Mouse (Mus musculus) brain, embryonic 18.5 days (tissue): ENCODE data around the gene Zfp575.

Experiments
- DNase-seq: peaks from one replicate; pipeline ENCODE4 v3.0.0-alpha.2; 2012; ENCODE audit warnings: low read depth, low spot score

Zfp575 gene

GRCm38 (mm10) chr7:24605561-24605960 is 18.1 kb upstream of the Zfp575 start:
- DNase-seq = no peak

- DNase-seq = peak; percentile 84
Measured at GRCm38 (mm10) chr7:24600941-24601597, 13.6 kb upstream of the Zfp575 start.

GRCm38 (mm10) chr7:24599211-24600067 is 12.0 kb upstream of the Zfp575 start:
- no peak for DNase-seq

GRCm38 (mm10) chr7:24598121-24598520 is 10.7 kb upstream of the Zfp575 start:
- no peak for DNase-seq

GRCm38 (mm10) chr7:24595464-24595863 is 8.0 kb upstream of the Zfp575 start:
- DNase-seq = no peak

GRCm38 (mm10) chr7:24594309-24594803 is 6.9 kb upstream of the Zfp575 start:
- DNase-seq = no peak

DNA sequence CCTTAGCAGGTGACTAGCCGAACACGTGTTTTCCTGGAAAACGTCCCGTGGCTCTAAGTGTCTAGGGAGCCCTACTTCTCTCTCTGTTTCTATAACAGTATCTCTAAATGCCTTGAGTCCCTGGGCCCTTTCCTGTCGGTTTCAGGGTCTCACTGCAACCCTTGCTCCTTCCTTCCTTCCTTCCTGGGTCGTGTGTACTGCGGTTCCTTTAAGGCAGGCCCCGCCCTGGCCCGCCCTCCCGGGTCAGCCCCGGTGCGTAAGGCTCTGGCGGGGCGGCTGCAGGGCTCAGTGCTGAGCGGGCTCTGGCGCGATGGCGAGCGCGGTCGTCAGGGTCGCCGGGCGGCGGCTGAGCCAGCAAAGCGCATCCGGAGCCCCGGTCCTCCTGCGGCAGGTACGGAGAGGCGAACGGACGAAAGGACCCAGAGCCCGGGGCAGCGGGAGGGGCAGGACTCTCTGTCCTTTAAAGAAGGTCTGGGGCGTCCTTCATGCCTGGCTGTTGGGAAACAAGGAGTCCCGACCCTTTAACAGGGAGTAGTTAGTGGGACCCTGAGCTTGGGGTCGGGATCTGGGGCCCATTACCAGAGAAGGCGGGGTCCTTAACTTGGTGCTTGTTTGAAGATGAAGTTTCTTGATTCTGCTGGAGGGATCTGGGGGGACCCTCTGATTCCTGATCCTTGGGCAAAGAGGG is 6.3 kb upstream of the Zfp575 start:
- DNase-seq = no peak

- no peak for DNase-seq
Measured at GRCm38 (mm10) chr7:24592781-24593180, 5.3 kb upstream of the Zfp575 start.

- DNase-seq = no peak
Measured at GRCm38 (mm10) chr7:24592163-24592562, 4.7 kb upstream of the Zfp575 start.

- DNase-seq = no peak
Measured at GRCm38 (mm10) chr7:24591735-24592134, 4.3 kb upstream of the Zfp575 start.

GRCm38 (mm10) chr7:24588336-24588735 is 895 bp upstream of the Zfp575 start:
- no peak for DNase-seq

DNA sequence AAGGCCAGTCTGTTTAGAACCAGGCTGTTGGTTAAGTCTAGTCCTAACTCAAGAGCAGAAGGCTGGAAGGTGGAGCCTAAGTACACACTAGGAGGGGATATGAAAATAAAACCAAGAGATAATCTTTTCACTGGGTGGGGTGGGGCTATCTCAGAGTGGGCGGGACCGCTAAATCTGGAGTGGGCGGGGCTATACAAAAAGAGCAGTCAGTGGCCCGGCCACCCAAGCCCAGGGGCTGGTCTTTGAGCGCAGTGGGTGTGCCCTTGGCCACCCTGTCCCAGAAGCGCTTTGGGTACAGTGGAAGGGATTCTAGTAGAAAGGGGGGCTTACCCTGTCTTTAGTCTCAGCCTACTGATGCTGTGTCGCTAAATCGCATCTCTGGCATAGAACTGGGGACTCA is 613 bp downstream of the Zfp575 start:
- no peak for DNase-seq

DNA sequence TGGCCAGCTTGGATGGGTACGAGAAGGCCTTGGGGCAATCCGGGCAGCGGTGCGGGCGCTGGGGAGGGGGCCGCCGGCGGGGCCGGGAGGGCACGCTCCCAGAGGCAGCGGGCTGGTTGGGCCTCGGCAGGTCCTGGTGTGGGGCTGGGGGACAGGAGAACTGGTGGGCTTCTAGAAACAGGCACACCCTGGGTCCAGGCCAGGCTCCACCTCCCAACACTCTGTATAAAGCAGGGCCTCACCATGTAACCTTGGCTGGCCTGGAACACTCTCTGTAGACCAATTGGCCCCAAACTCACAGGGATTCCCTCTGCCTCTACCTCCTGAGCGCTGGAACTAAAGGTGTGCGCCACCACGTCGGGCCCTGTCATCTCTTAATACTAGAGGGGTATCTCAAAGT is 1.4 kb downstream of the Zfp575 start:
- DNase-seq = no peak

DNA sequence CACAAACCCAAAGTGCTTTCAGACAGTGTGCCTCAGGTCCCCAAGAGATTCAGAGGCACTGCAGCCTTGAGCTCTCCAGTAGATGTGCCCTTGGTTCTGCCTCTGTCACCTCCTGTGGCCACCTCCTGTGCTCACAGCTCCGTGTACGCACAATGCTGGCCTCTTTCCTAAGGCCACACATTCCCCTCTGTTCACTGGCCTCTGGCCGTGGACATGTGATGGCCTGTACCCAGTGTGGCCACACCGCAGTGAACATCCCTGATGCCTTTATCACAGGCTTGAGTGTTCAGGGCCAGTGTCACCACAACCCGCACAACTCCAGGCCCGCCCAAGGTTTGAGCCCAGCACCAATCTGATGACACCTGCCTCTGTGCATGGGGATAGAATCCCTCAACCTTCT is 2.6 kb downstream of the Zfp575 start:
- no peak for DNase-seq

- DNase-seq = no peak
Measured at GRCm38 (mm10) chr7:24577811-24578210, 9.6 kb downstream of the Zfp575 start.

DNA sequence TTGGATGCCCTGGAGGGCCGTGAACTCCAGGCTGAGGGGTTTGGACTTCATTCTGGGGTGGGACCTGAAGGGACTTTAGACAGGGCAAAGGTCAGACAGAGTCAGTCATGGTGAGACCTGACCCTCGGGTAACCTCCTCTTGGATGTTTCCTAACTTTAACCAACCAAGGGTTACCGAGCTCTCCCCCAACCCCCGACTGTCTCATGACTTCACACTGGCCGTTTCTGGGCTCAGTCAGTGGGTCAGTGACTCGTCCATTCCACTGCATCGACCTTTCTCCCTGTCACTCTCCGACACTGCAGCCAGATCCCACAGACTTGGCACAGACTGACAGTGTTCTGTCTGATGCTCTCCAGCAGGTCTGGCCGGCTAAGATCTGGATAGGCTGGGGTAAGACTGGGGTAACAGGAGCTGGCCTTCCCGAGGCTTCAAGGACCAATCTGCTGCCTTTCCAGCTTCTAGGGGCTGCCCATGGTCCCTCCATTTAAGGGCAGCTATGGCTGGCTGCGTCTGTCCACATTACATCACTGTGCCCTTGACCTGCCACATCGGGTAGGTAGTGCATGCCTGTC is 13.1 kb downstream of the Zfp575 start:
- no peak for DNase-seq

- DNase-seq = no peak
Measured at GRCm38 (mm10) chr7:24572455-24572854, 15.0 kb downstream of the Zfp575 start.

GRCm38 (mm10) chr7:24571071-24571470 is 16.4 kb downstream of the Zfp575 start:
- DNase-seq = no peak

DNA sequence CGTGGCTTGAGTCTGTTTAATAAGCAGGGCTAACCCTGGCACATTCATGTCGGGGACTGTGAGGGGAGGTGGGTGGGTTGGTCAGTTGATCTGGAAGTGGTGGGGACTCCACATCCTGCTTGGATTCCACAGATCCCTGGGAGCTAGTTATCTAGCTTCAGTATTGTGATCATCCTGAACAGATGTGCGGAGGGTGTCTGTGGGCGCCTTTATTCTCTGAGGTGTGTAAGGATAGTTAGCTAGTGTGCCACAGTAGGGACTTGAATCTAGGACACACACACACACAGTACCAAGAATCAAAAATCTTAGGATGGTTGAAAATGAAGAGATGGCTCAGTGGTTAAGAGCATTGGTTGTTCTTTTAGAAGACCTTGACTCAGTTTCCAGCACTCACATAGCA is 18.9 kb downstream of the Zfp575 start:
- no peak for DNase-seq

- DNase-seq = no peak
Measured at GRCm38 (mm10) chr7:24566206-24566605, 21.2 kb downstream of the Zfp575 start.

DNA sequence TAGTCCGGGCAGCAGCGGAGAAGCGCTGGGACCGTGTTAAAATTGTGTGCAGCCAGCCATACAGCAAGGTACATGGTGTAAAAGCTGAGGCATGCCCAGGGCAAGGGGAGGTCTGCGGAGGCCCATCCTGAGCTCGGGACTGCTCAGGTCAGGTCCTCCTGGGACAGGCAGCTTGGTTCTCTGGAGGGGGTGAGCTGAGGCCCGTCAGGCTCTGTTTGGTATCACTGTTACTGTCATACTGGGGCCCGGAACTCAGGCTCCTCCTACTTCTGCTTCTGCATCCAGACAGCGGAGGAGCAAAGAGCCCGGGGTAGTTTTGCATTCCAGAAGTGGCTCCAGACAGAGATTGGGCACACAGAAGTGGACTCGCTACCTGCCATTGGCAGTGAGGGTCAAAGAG is 21.8 kb downstream of the Zfp575 start:
- no peak for DNase-seq
